Mouse (Mus musculus) heart, embryonic 15.5 days (tissue): Measurements from ENCODE around the gene Rinl. TPM values are rescaled to one million over a fixed set of nuclear protein-coding genes. Genes with fewer than 3 reads are reported as not detected.

ENCODE experiments used
- ATAC-seq: fragments of 200-750 bp; cut with Nextera tagmentation; replicated peaks from 2 replicates; pipeline ENCODE4 v1.8.0; 2017; ENCODE audit warnings: low read depth, moderate TSS enrichment; ENCODE audit not compliant: insufficient number of reproducible peaks, insufficient read depth, low FRiP score
- H3K27ac ChIP-seq: fragments of 300-500 bp; sonication (generic); 2 replicates; pipeline ENCODE4 v1.5.1; 2015; ENCODE audit warnings: mild to moderate bottlenecking, inconsistent platforms
- H3K27me3 ChIP-seq: fragments of 300-500 bp; sonication (generic); 2 replicates; pipeline ENCODE4 v1.6.1; 2015; ENCODE audit warnings: inconsistent platforms
- H3K36me3 ChIP-seq: fragments of 300-500 bp; sonication (generic); 2 replicates; pipeline ENCODE4 v1.6.1; 2015; ENCODE audit warnings: mild to moderate bottlenecking, inconsistent platforms
- H3K4me1 ChIP-seq: fragments of 300-500 bp; sonication (generic); replicated peaks from 2 replicates; pipeline ENCODE4 v1.6.1; 2015; ENCODE audit warnings: inconsistent platforms
- H3K4me2 ChIP-seq: fragments of 300-500 bp; sonication (generic); 2 replicates; pipeline ENCODE4 v1.6.1; 2015; ENCODE audit warnings: inconsistent platforms, mild to moderate bottlenecking, moderate library complexity
- H3K4me3 ChIP-seq: fragments of 300-500 bp; sonication (generic); 2 replicates; pipeline ENCODE4 v1.5.1; 2015; ENCODE audit warnings: mild to moderate bottlenecking, inconsistent platforms
- H3K9ac ChIP-seq: fragments of 300-500 bp; sonication (generic); 2 replicates; pipeline ENCODE4 v1.6.1; 2015; ENCODE audit warnings: mild to moderate bottlenecking, inconsistent platforms
- H3K9me3 ChIP-seq: fragments of 300-500 bp; sonication (generic); replicated peaks from 2 replicates; pipeline ENCODE4 v1.6.1; 2016; ENCODE audit warnings: inconsistent platforms
- whole genome bisulfite sequencing: fragments of 180-500 bp; shearing (Covaris S2); methylation state at CpG from one replicate; pipeline ENCODE4 v1.1.7; 2015; ENCODE audit warnings: mixed read lengths; 5-methylcytosine and 5-hydroxymethylcytosine counted together
- polyA plus RNA-seq: library from polyadenylated mRNA; unstranded; fragments of >200 nt; fragmentation: Nextera tagmentation; extraction: Ambion mirVana; gene quantifications from 2 replicates; pipeline ENCODE4 v1.2.1, GENCODE M21; 2015

Rinl gene
- polyA plus RNA-seq, 1 experiment from 2014 or later = 2.8 TPM

DNA sequence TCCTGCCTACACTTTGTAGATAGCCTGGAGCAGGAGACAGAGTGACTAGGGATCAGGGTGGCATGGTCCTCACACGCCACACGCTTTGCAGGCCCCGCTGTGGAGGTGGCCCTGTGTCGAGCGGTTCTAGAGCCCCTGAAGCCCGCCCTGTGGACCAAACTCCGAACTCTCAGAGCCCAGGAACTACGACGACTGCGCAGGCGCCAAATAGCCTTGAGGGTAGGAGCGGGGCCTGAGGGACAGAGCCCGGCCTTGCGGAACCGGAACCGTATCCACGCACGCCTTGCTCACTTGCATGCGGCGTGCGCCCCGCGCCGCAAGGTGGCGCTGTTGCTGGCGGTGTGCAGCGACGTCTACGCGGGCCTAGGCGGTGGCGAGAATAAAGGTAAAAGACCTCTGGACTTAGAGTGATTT lies 7.8 kb downstream of the Rinl start:
- ATAC-seq = peak; percentile 38
- no peaks in the 10 kb centered on the region for H3K9me3 ChIP-seq
- H3K27me3 ChIP-seq = no peaks in the 10 kb centered on the region
- H3K27ac ChIP-seq = peak overlapping the region; percentile 45
- 12% methylated on average over 32 of the region's 32 CpGs for WGBS
- H3K4me1 ChIP-seq = peaks cover 9% of the 10 kb centered on the region
- peak overlapping the region; percentile 43 for H3K9ac ChIP-seq
- H3K4me2 ChIP-seq = peak overlapping the region; percentile 60
- H3K36me3 ChIP-seq = no peaks in the 10 kb centered on the region
- peak overlapping the region; percentile 9 for H3K4me3 ChIP-seq

DNA sequence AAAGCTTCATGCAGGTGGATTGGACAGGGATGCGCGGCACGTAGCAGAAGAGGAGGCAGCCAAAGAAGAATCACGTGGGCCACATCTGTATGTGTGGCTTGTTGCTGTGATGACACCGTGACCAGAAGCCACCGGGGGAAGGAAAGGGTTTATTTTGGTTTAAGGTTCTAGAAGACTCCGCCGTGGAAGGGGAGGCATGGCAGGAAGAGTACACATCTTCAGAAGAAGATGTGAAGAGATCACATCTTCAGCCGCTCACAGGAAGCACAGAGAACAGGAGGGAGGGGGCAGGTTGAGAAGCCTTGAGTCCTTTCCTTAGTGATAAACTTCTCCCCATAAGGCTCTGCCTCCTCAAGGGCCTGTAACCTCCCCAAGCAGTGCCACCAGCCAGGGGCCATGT lies 11.2 kb downstream of the Rinl start:
- WGBS = 88% methylated on average over 9 of the region's 9 CpGs
- ATAC-seq = no peak
- no peak overlapping the region for H3K4me2 ChIP-seq
- H3K4me3 ChIP-seq = no peak overlapping the region
- H3K27me3 ChIP-seq = no peaks in the 10 kb centered on the region
- no peaks in the 10 kb centered on the region for H3K9me3 ChIP-seq
- H3K9ac ChIP-seq = no peak overlapping the region
- H3K36me3 ChIP-seq = no peaks in the 10 kb centered on the region
- peaks cover 35% of the 10 kb centered on the region for H3K4me1 ChIP-seq
- no peak overlapping the region for H3K27ac ChIP-seq

DNA sequence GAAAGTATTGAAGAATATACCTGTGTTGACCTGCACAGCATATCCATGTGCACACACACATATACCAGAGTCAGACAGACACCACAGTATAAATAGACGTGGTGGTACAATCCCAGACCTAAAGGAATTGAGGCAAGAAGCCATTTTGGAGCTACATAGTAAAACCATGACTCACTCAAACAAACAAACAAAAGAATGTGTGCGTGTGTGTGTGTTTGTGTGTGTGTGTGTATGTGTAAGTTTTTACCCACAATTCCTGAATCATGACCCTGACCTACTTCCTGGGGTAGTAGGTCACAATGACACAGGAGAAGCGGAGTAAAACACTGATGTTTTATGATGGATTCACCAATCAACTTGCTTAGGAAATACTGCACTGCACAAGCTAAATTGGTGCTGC lies 12.7 kb downstream of the Rinl start:
- Histone ChIP-seq H3K9me3 (no peaks in the 10 kb centered on the region), H3K27me3 (no peaks in the 10 kb centered on the region), H3K9ac (no peak overlapping the region), H3K4me2 (no peak overlapping the region), H3K27ac (peak overlapping the region; percentile 92), H3K4me1 (peaks cover 35% of the 10 kb centered on the region), H3K36me3 (no peaks in the 10 kb centered on the region), H3K4me3 (no peak overlapping the region)
- no peak for ATAC-seq
- 63% methylated on average over 3 of the region's 3 CpGs for WGBS

DNA sequence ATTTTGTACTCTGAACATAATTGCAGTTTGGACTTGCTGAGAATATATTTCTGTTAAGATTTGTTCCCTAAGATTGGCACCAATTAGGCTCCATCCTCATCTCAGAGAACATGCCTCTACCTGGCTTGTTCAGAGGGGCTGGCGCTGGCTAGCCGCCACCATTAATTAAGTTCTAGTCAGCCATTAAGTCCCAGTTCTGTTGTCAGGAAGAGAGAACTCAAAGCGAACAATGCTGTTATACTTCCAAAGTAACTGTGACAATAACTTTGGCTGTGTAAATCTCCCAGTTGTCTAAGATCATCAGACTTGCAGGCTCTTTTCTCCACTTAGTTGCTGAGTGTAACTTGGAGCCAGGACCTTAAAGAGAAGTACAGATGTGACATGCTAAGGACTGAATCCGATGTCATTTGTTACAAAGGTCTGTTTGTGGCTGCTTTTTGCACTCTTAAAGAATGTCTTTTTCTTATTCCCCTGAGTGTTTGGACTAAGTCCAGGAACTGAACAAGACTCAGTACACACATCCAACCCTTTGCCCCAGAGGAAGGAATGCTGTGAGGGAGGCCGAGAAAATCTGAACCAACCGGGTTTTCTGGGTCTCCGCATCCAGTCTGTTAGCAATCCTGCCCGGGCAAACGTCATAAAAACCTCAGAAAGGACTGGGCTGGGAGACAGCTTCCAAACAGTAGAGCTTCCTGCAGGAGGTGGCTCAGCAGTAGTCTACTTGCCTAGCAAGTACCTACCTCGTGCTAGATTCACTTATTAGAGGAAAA lies 13.3 kb downstream of the Rinl start:
- Histone ChIP-seq H3K9me3 (no peaks in the 10 kb centered on the region), H3K9ac (0 out of 2 replicates have a peak overlapping the region, but pooled peaks have one; percentile 25), H3K27me3 (no peaks in the 10 kb centered on the region), H3K27ac (peak overlapping the region; percentile 92), H3K4me2 (peak overlapping the region; percentile 36), H3K36me3 (no peaks in the 10 kb centered on the region), H3K4me3 (no peak overlapping the region; the same call in 1 of the 2 replicates), H3K4me1 (peaks cover 29% of the 10 kb centered on the region)
- 28% methylated on average over 10 of the region's 10 CpGs for WGBS
- ATAC-seq = peak; percentile 45; the same call in 1 of the 2 replicates

DNA sequence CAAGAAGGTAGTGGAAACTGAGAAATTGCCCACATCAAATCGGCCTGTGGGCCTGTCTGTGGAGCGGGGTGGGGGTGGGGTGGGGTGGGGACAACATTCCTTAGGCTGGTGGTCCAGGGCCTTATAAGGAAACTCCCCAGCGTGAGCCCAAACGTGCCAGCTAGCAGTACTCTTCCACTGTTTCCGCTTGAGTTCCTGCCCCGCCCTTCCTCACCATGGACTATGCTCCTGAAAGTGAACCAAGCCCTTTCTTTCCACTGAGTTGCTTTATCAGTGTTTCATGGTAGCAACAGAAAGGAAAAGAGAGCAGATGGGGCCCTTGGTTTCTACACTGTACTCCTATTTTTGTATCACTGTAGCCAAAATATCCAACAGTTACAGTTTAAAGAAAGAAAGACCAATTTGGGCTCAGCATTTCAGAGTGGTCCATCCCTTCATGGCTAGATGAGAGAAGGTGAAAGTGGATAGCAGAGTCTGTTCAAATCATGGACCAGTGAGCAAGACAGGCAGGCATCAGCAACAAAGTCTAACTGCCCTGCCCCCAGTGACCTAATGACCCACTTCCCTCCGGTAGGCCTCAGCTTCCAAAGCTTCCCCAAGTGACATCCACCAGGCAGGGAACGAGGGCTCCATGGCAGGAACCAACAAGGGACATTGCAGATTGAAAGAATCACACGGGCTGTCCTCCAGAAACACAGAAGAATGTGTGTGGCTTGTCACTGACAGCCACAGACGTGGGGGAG lies 14.2 kb downstream of the Rinl start:
- WGBS = 14% methylated on average over 10 of the region's 10 CpGs
- H3K27ac ChIP-seq = peak overlapping the region; percentile 92
- peaks cover 34% of the 10 kb centered on the region for H3K4me1 ChIP-seq
- no peak overlapping the region for H3K9ac ChIP-seq
- no peak overlapping the region; the same call in 1 of the 2 replicates for H3K4me3 ChIP-seq
- no peaks in the 10 kb centered on the region for H3K27me3 ChIP-seq
- no peaks in the 10 kb centered on the region for H3K36me3 ChIP-seq
- H3K9me3 ChIP-seq = no peaks in the 10 kb centered on the region
- H3K4me2 ChIP-seq = peak overlapping the region; percentile 36
- ATAC-seq = peak; percentile 77

DNA sequence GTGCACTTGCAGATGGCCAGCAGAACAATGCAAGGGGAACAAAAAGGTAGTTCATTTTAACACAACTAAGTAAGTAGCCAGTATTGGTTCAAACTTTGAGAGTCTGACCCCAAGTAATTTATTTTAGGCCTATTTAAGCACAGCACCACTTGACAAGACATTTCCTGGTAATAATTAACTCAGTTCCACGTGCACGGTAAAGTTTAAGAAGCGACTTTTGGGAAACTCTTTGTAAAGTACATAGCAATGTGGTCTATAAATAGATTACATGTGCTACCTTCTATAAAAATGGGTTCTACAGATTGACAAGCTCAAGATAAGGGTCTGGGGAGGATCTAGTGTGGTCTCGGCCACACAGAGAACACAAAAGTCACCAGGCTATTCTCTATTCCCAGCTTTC lies 15.0 kb downstream of the Rinl start:
- no peak overlapping the region for H3K9ac ChIP-seq
- no peak for ATAC-seq
- H3K27ac ChIP-seq = peak overlapping the region; percentile 92
- H3K36me3 ChIP-seq = no peaks in the 10 kb centered on the region
- no peak overlapping the region for H3K4me3 ChIP-seq
- H3K4me1 ChIP-seq = peaks cover 37% of the 10 kb centered on the region
- no peaks in the 10 kb centered on the region for H3K9me3 ChIP-seq
- no peaks in the 10 kb centered on the region for H3K27me3 ChIP-seq
- no peak overlapping the region for H3K4me2 ChIP-seq
- WGBS = 29% methylated on average over 4 of the region's 4 CpGs

DNA sequence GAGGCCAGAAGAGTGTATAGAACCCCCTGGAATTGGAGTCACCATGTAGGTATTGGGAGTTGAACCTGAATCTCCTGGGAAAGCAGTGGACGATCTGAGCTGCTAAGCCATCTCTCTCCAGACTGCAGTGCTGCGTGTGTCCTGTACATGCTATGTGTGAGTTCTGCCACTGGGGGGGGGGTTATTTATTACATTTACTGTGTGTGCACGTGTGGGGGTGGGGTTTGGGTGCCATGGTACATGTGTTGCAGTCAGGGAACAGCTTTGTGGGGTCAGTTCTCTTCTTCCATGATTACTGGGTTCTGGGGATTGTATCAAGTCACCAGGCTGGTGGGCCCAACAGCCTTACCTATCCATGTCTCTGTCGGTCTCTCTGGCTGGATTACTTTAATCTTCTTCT lies 18.1 kb downstream of the Rinl start:
- no peak for ATAC-seq
- H3K4me2 ChIP-seq = no peak overlapping the region

DNA sequence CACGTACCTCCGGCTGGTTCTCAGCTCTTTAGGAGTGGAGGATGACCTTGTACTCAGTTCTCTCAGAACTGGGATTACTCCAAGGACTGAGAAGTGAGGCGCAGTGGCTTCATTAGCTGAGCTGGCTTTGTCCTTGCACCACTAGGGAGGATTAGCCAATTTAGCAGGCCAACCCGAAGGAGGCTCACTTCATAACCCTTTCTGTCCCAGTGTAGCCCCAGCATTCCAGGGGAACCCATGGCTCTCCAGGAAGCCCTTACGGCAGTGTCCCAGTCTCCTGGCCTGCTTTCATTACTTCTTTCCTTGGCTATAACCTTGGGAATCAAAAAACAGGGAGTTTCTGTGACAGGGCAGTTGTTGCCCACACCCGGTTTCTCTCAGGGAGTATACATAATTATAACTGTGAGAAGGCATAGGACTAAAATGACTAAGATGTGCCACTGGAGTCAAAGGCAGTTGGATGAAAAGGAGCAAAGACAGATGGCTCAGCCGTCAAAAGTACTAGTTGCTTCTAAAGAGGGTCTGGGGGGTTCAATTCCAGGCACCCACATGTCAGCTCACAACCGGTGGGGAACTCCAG lies 19.0 kb downstream of the Rinl start:
- Histone ChIP-seq H3K9me3 (no peaks in the 10 kb centered on the region), H3K9ac (peak overlapping the region; percentile 97), H3K36me3 (peaks cover 4% of the 10 kb centered on the region), H3K4me3 (peak overlapping the region; percentile 92), H3K4me1 (peaks cover 34% of the 10 kb centered on the region), H3K27me3 (no peaks in the 10 kb centered on the region), H3K27ac (peak overlapping the region; percentile 100), H3K4me2 (peak overlapping the region; percentile 88)
- no peak for ATAC-seq
- 38% methylated on average over 6 of the region's 8 CpGs for WGBS

More for the DNA sequence above, 18.1 kb downstream of the Rinl start:
- Histone ChIP-seq H3K4me1 (peaks cover 34% of the 10 kb centered on the region), H3K4me3 (no peak overlapping the region), H3K27me3 (no peaks in the 10 kb centered on the region), H3K9me3 (no peaks in the 10 kb centered on the region), H3K9ac (no peak overlapping the region), H3K36me3 (no peaks in the 10 kb centered on the region), H3K27ac (no peak overlapping the region)
- WGBS = 73% methylated on average over 4 of the region's 4 CpGs

DNA sequence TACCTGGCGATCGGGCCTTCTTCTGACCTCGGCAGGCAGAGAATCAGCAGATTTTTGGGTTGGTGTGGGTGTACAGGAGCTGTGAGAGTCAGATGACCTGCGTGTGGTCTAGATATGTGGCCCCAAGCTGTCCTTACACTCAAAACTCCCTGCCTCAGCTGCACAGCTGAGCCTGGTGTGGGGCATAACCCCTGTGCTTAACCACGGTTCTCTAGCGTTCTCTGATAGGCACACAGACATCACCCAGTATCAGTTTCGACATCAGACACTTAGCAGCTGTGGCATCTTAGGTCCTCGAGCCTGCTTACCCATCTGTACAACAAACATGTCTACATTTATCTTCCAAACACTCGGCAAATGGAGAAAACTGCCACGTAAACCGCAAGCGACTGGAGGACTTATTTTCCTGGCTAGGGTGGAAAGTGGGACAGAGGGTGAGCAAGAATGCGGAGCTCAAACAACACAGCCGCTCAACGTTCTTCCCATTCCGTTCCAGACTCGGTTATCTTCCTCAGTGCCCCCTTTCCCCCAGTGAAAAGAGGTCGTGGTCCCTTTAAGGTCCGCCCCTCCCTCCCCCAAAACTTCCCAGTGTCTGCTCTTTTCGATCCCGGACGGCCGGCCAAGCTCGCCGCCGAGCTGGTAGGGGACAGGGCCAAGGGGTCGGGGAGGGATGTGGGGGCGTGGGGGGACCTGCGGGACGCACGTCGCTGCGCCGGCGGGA lies 19.6 kb downstream of the Rinl start, which contains the start of gene Hnrnpl:
Gene Hnrnpl, plus strand, starts transcription at position 321 of the 721 bp plus-strand sequence.
- Histone ChIP-seq H3K27ac (peak within 1 kb of the TSS; percentile 100), H3K27me3 (no peaks in the 10 kb centered on the region), H3K4me1 (peaks cover 34% of the 10 kb centered on the region), H3K4me2 (peak within 1 kb of the TSS; percentile 88), H3K9me3 (no peaks in the 10 kb centered on the region), H3K9ac (peak within 1 kb of the TSS; percentile 97), H3K4me3 (peak within 1 kb of the TSS; percentile 92), H3K36me3 (peaks cover 10% of the 10 kb centered on the region)
- 2% methylated on average over 35 of the region's 35 CpGs for WGBS
- peak; percentile 17 for ATAC-seq

DNA sequence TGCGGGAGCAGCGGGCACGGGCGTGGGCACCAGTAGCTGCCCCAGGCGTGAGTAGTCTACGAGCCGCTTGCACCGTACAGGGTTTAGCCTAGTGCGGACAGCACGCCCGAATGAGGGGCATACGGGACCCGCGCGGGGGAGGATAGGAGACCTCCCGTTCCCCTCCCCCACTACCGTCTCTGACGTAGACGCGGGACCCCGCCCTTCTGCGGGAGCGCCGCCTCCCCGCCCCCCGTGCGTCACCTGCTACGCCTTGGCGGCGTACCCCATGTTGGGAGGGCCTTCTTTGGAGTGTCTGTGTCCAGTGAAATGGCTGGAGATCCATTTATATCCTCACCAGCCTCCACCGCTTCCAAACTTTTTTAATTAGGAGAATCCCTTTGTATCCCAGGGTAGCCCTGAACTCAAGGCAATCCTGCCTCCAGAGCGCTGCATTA lies 20.2 kb downstream of the Rinl start:
- H3K36me3 ChIP-seq = peaks cover 16% of the 10 kb centered on the region
- peaks cover 34% of the 10 kb centered on the region for H3K4me1 ChIP-seq
- no peaks in the 10 kb centered on the region for H3K9me3 ChIP-seq
- H3K27me3 ChIP-seq = no peaks in the 10 kb centered on the region
- WGBS = 0% methylated on average over 32 of the region's 32 CpGs
- ATAC-seq = peak; percentile 69
- peak overlapping the region; percentile 88 for H3K4me2 ChIP-seq
- H3K9ac ChIP-seq = peak overlapping the region; percentile 97
- H3K4me3 ChIP-seq = peak overlapping the region; percentile 92
- peak overlapping the region; percentile 100 for H3K27ac ChIP-seq
